Mouse (Mus musculus): ENCODE measurements around the gene Taf3. TPM values are rescaled to one million over a fixed set of nuclear protein-coding genes. Genes with fewer than 3 reads are reported as not detected.

Taf3 gene
- polyA plus RNA-seq, 1 experiment from 2014 or later = 11.9 TPM

DNA sequence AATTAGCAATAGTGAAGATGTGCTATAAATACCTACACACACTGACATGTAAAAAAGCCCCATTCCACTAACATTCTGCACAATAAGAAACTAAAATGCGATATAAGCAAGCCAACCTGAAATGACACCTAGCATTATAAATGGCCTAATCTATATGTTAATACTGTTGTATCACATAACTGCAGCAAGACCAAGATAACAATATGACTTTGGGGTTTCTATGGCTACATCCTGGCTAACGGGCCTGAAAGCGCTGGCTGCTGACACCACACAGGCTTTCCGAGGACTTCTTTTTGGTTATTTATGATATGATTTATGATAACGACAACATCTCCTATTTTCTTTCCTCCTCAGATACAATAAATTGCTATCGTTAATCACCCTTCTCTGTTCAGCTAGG is 90.4 kb downstream of the Taf3 start:
- no peaks in the 10 kb centered on the region for H3K9me3 ChIP-seq (replicated peaks; ENCODE audit: control insufficient read depth, low read length)
- no peaks in the 10 kb centered on the region for H3K27me3 ChIP-seq (ENCODE audit: control insufficient read depth, insufficient read depth, low read length)
- H3K4me1 ChIP-seq (ENCODE audit: control insufficient read depth, insufficient read depth, low read length) = peaks cover 15% of the 10 kb centered on the region
- no peak overlapping the region for H3K9ac ChIP-seq (ENCODE audit: low read depth, low read length)
- WGBS (ENCODE audit: insufficient replicate concordance) = 90% methylated on average over 6 of the region's 6 CpGs
- no peaks in the 10 kb centered on the region for H3K36me3 ChIP-seq (ENCODE audit: control insufficient read depth, insufficient read depth, low read length)
- H3K27ac ChIP-seq (ENCODE audit: low read depth, low read length) = no peak overlapping the region
- H3K4me3 ChIP-seq (ENCODE audit: low read depth, low read length) = no peak overlapping the region
- H3K4me2 ChIP-seq = no peak overlapping the region
- ATAC-seq (replicated peaks; ENCODE audit: insufficient number of reproducible peaks, low FRiP score, low TSS enrichment) = no peak

- ATAC-seq (replicated peaks; ENCODE audit: insufficient number of reproducible peaks, low FRiP score, low TSS enrichment) = no peak
- Histone ChIP-seq H3K4me1 (ENCODE audit: control insufficient read depth, insufficient read depth, low read length) (peaks cover 11% of the 10 kb centered on the region), H3K36me3 (ENCODE audit: control insufficient read depth, insufficient read depth, low read length) (peaks cover 5% of the 10 kb centered on the region; the same call in 1 of the 2 replicates), H3K4me3 (ENCODE audit: low read depth, low read length) (no peak overlapping the region), H3K9ac (ENCODE audit: low read depth, low read length) (no peak overlapping the region), H3K27me3 (ENCODE audit: control insufficient read depth, insufficient read depth, low read length) (no peaks in the 10 kb centered on the region), H3K9me3 (replicated peaks; ENCODE audit: control insufficient read depth, low read length) (no peaks in the 10 kb centered on the region), H3K4me2 (no peak overlapping the region), H3K27ac (ENCODE audit: low read depth, low read length) (no peak overlapping the region)
- WGBS (ENCODE audit: insufficient replicate concordance) = 59% methylated on average over 2 of the region's 2 CpGs
Observed at GRCm38 (mm10) chr2:9956546-9956945, 91.8 kb downstream of the Taf3 start.

DNA sequence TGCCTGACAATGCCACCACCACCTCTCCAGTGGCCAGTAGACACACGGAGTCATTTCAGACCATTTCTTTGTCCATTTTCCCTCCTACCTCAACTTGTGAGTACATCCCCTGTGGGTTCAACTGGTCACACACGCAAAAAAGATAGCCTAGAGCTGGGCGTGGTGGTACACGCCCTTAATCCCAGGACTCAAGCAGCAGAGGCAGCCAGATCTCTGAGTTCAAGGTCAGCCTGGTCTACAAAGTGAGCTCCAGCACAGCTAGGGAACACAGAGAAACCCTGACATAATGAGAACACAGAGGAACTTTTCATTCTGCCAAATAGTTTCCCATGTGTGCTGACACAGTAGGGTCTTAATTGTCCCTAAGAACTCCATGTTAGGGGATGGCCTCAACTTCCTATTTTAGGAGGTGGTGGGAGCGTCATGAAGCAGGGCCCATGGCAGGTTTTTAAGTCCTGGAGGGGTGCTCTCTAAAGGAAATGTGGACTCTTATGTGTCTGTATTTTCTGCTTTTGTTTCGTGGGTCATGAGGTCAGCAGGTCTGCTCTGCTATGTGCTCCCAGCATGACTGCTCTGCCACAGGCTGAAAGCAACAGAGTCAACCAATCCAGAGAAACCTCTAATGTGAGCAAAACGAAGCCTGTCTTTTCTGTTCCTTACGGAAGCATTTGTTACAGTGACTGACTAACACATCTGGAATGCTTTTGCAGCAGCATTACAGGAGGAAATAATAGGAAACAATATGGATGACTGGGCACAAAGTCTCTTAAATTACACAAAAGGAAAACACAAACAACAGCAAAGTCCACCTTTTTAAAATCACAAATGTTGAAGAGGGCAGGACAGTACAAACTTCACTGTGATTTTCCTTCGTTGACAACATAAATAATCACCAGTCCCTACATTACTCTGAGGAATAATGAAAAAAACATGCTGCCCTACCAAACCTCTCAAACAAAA is 92.5 kb downstream of the Taf3 start:
- Histone ChIP-seq H3K27ac (ENCODE audit: low read depth, low read length) (no peak overlapping the region), H3K4me3 (ENCODE audit: low read depth, low read length) (no peak overlapping the region), H3K4me1 (ENCODE audit: control insufficient read depth, insufficient read depth, low read length) (peaks cover 10% of the 10 kb centered on the region; the same call in 1 of the 2 replicates), H3K9me3 (replicated peaks; ENCODE audit: control insufficient read depth, low read length) (no peaks in the 10 kb centered on the region), H3K36me3 (ENCODE audit: control insufficient read depth, insufficient read depth, low read length) (peaks cover 5% of the 10 kb centered on the region; the same call in 1 of the 2 replicates), H3K9ac (ENCODE audit: low read depth, low read length) (no peak overlapping the region), H3K4me2 (no peak overlapping the region), H3K27me3 (ENCODE audit: control insufficient read depth, insufficient read depth, low read length) (no peaks in the 10 kb centered on the region)
- ATAC-seq (replicated peaks; ENCODE audit: insufficient number of reproducible peaks, low FRiP score, low TSS enrichment) = no peak
- WGBS (ENCODE audit: insufficient replicate concordance) = 67% methylated on average over 9 of the region's 9 CpGs

DNA sequence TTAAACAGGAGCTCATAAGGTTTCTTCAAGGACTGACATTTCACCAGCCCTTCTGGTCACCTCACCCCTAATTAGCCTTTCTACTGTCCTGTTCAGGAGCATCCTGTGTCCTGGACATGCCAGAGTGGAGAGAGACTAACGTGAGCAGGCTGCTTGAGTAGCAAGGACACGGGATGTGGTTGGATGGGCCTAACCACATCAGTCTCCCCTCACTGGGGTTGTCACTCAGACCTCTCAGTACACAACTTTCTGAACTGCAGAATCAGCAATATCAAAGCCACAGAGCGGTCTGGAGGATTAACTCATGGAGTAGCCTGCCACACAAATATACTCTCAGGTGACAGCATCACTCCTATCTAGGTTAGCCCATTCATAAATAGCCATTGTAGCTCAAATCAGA is 101.7 kb downstream of the Taf3 start:
- Histone ChIP-seq H3K9me3 (replicated peaks; ENCODE audit: control insufficient read depth, low read length) (no peaks in the 10 kb centered on the region), H3K9ac (ENCODE audit: low read depth, low read length) (no peak overlapping the region), H3K4me3 (ENCODE audit: low read depth, low read length) (no peak overlapping the region), H3K4me1 (ENCODE audit: control insufficient read depth, insufficient read depth, low read length) (no peaks in the 10 kb centered on the region), H3K27ac (ENCODE audit: low read depth, low read length) (no peak overlapping the region), H3K36me3 (ENCODE audit: control insufficient read depth, insufficient read depth, low read length) (no peaks in the 10 kb centered on the region), H3K27me3 (ENCODE audit: control insufficient read depth, insufficient read depth, low read length) (no peaks in the 10 kb centered on the region), H3K4me2 (no peak overlapping the region)
- WGBS (ENCODE audit: insufficient replicate concordance) = 73% methylated on average over 3 of the region's 3 CpGs
- ATAC-seq (replicated peaks; ENCODE audit: insufficient number of reproducible peaks, low FRiP score, low TSS enrichment) = no peak

GRCm38 (mm10) chr2:9945611-9946010 is 102.8 kb downstream of the Taf3 start:
- Histone ChIP-seq H3K27ac (ENCODE audit: low read depth, low read length) (no peak overlapping the region), H3K36me3 (ENCODE audit: control insufficient read depth, insufficient read depth, low read length) (no peaks in the 10 kb centered on the region), H3K27me3 (ENCODE audit: control insufficient read depth, insufficient read depth, low read length) (no peaks in the 10 kb centered on the region), H3K4me2 (no peak overlapping the region), H3K9ac (ENCODE audit: low read depth, low read length) (no peak overlapping the region), H3K4me3 (ENCODE audit: low read depth, low read length) (no peak overlapping the region), H3K9me3 (replicated peaks; ENCODE audit: control insufficient read depth, low read length) (no peaks in the 10 kb centered on the region), H3K4me1 (ENCODE audit: control insufficient read depth, insufficient read depth, low read length) (no peaks in the 10 kb centered on the region)
- 79% methylated on average over 4 of the region's 4 CpGs for WGBS (ENCODE audit: insufficient replicate concordance)
- ATAC-seq (replicated peaks; ENCODE audit: insufficient number of reproducible peaks, low FRiP score, low TSS enrichment) = no peak

- Histone ChIP-seq H3K9ac (ENCODE audit: low read depth, low read length) (no peak overlapping the region), H3K9me3 (replicated peaks; ENCODE audit: control insufficient read depth, low read length) (no peaks in the 10 kb centered on the region), H3K4me1 (ENCODE audit: control insufficient read depth, insufficient read depth, low read length) (0 out of 2 replicates have a peak, but pooled peaks cover 3% of the 10 kb centered on the region), H3K27me3 (ENCODE audit: control insufficient read depth, insufficient read depth, low read length) (no peaks in the 10 kb centered on the region), H3K27ac (ENCODE audit: low read depth, low read length) (no peak overlapping the region), H3K4me2 (no peak overlapping the region), H3K36me3 (ENCODE audit: control insufficient read depth, insufficient read depth, low read length) (no peaks in the 10 kb centered on the region), H3K4me3 (ENCODE audit: low read depth, low read length) (no peak overlapping the region)
- whole genome bisulfite sequencing (ENCODE audit: insufficient replicate concordance) = 74% methylated on average over 1 of the region's 1 CpGs
- ATAC-seq (replicated peaks; ENCODE audit: insufficient number of reproducible peaks, low FRiP score, low TSS enrichment) = no peak
Observed at GRCm38 (mm10) chr2:9943011-9943410, 105.4 kb downstream of the Taf3 start.

GRCm38 (mm10) chr2:9939250-9939649 is 109.1 kb downstream of the Taf3 start:
- WGBS (ENCODE audit: insufficient replicate concordance) = 68% methylated on average over 4 of the region's 4 CpGs
- Histone ChIP-seq H3K27me3 (ENCODE audit: control insufficient read depth, insufficient read depth, low read length) (no peaks in the 10 kb centered on the region), H3K4me2 (no peak overlapping the region), H3K27ac (ENCODE audit: low read depth, low read length) (no peak overlapping the region), H3K4me3 (ENCODE audit: low read depth, low read length) (no peak overlapping the region), H3K9me3 (replicated peaks; ENCODE audit: control insufficient read depth, low read length) (no peaks in the 10 kb centered on the region), H3K9ac (ENCODE audit: low read depth, low read length) (no peak overlapping the region), H3K36me3 (ENCODE audit: control insufficient read depth, insufficient read depth, low read length) (no peaks in the 10 kb centered on the region), H3K4me1 (ENCODE audit: control insufficient read depth, insufficient read depth, low read length) (0 out of 2 replicates have a peak, but pooled peaks cover 3% of the 10 kb centered on the region)
- ATAC-seq (replicated peaks; ENCODE audit: insufficient number of reproducible peaks, low FRiP score, low TSS enrichment) = no peak

DNA sequence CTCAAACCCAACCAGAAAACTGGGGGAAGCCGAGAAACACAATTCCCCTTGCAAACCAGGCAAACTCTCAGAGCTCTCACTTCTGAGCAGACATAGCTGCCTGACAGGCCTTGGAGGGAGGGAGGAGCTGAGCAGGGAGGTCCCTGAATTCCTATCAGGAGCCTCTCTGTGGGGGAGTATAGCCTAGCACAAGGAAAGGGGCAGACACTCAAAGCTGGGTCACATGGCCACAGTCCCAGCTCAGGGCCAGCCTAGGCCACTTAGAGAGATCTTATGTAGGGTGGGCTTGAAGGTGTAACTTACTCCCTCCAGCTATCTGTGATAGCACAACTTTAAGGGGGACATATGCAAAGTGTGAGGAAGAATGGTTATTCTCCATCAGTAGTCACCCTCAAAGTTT is 112.4 kb downstream of the Taf3 start:
- no peak overlapping the region for H3K9ac ChIP-seq (ENCODE audit: low read depth, low read length)
- H3K4me2 ChIP-seq = no peak overlapping the region
- no peaks in the 10 kb centered on the region for H3K36me3 ChIP-seq (ENCODE audit: control insufficient read depth, insufficient read depth, low read length)
- H3K27ac ChIP-seq (ENCODE audit: low read depth, low read length) = no peak overlapping the region
- no peak overlapping the region for H3K4me3 ChIP-seq (ENCODE audit: low read depth, low read length)
- WGBS (ENCODE audit: insufficient replicate concordance) = 17% methylated on average over 1 of the region's 1 CpGs
- no peaks in the 10 kb centered on the region for H3K27me3 ChIP-seq (ENCODE audit: control insufficient read depth, insufficient read depth, low read length)
- no peaks in the 10 kb centered on the region for H3K9me3 ChIP-seq (replicated peaks; ENCODE audit: control insufficient read depth, low read length)
- 0 out of 2 replicates have a peak, but pooled peaks cover 3% of the 10 kb centered on the region for H3K4me1 ChIP-seq (ENCODE audit: control insufficient read depth, insufficient read depth, low read length)
- no peak for ATAC-seq (replicated peaks; ENCODE audit: insufficient number of reproducible peaks, low FRiP score, low TSS enrichment)

DNA sequence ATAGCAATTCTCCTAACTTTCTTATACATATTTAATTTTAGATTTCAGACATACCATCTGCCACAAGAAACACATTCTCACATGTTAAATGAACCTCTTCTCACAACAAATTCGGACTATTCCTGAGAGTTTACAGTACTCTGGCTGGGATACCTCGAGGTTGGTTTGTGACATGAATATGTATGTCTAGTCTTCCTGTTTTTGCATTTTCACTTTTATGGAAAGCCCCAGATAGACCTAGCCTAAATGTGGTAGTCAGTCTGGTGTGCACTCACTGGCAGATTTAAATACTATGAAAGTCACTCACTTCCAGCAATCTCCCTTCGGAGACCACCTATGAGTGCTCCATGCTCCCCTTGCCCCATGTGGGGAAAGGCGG is 121.5 kb downstream of the Taf3 start:
- no peaks in the 10 kb centered on the region for H3K36me3 ChIP-seq (ENCODE audit: control insufficient read depth, insufficient read depth, low read length)
- H3K9ac ChIP-seq (ENCODE audit: low read depth, low read length) = no peak overlapping the region
- H3K27me3 ChIP-seq (ENCODE audit: control insufficient read depth, insufficient read depth, low read length) = no peaks in the 10 kb centered on the region
- no peak overlapping the region for H3K4me2 ChIP-seq
- H3K27ac ChIP-seq (ENCODE audit: low read depth, low read length) = no peak overlapping the region
- ATAC-seq (replicated peaks; ENCODE audit: insufficient number of reproducible peaks, low FRiP score, low TSS enrichment) = no peak
- no peaks in the 10 kb centered on the region for H3K4me1 ChIP-seq (ENCODE audit: control insufficient read depth, insufficient read depth, low read length)
- 82% methylated on average over 4 of the region's 4 CpGs for WGBS (ENCODE audit: insufficient replicate concordance)
- no peaks in the 10 kb centered on the region for H3K9me3 ChIP-seq (replicated peaks; ENCODE audit: control insufficient read depth, low read length)
- H3K4me3 ChIP-seq (ENCODE audit: low read depth, low read length) = no peak overlapping the region
